Mouse (Mus musculus) liver, adult (tissue): ENCODE results near the gene Icam4.

Source experiments
- GATA4 ChIP-seq: IDR thresholded peaks from 2 replicates; pipeline ENCODE4 v1.6.1; 2014; ENCODE audit warnings: mild to moderate bottlenecking, low read length; ENCODE audit not compliant: insufficient replicate concordance

The Icam4 gene

DNA sequence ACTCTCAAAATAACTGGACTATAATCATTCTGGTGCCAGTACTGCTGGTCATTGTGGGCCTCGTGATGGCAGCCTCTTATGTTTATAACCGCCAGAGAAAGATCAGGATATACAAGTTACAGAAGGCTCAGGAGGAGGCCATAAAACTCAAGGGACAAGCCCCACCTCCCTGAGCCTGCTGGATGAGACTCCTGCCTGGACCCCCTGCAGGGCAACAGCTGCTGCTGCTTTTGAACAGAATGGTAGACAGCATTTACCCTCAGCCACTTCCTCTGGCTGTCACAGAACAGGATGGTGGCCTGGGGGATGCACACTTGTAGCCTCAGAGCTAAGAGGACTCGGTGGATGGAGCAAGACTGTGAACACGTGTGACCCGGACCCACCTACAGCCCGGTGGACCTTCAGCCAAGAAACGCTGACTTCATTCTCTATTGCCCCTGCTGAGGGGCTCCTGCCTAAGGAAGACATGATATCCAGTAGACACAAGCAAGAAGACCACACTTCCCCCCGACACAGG, 1.3 kb upstream of the Icam4 start:
- TF ChIP-seq GATA4: no peak

DNA sequence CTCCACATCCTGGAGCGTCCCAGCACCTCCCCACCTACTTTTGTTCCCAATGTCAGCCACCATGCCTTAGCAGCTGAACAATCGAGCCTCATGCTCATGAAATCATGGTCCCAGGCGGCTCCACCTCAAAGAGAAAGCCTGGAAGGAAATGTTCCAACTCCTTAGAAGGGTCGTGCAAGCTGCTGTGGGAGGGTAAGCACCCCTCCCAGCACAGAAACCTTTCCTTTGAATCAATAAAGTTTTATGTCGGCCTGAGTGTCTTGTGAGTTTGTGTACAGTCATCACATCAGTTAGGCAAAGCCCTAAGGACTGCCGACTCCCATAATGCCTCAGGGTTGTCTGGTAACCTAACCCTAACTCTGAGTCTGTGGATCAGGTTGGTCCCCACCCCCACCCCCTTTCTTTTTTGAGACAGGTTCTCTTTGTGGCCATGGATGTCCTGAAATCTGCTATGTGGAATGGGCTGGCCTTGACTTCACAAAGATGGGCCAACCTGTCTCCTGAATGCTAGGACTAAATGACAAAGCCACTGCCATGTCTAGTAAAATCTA, 538 bp upstream of the Icam4 start:
- TF ChIP-seq GATA4: no peak

DNA sequence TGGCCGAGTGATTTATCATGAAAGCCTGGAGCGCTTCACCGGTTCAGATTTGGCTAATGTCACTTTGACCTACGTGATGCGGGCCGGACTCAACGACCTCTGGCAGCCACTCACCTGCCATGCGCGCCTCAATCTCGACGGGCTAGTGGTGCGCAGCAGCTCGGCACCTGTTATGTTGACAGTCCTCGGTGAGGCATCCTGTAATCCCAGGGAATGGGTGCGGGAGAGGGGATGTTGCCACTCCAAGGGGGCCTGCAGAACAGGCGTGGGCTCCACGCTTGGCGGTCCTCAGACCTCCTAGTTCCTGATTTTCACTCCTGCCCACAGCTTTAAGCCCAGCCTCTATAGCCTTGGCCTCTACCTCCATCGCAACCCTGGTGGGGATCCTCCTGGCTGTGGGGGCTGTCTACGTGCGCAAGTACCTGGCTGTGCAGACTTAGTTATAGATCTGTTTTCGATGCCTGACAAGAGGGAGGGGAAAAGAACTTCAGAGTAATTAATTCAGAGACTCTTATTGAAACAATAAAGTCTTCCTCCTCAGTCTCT, 955 bp downstream of the Icam4 start:
- no peak for TF ChIP-seq GATA4

DNA sequence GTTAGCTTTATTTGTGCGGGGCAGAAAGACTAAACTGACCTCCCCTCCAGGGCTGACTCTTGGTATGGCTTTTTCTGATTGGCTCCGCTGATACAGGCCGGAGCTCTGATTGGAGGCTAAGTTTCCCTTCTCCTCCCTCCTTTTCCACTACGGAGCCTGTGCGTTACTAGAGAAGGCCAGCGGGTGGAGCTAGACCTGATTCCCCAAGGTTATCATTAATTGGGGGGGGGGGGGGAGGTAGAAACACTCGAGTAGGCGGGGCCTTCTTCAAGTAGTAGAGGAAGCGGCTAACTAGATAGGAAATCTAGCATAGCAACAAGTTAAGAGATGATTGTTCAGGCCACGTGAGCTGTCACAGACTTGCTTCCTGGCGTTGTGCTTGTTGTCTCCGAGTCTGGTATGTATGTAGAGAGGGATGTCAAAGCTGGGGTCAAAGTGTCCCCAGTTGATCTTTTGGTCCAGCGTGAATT, 1.6 kb downstream of the Icam4 start:
- TF ChIP-seq GATA4: peak; percentile 94

DNA sequence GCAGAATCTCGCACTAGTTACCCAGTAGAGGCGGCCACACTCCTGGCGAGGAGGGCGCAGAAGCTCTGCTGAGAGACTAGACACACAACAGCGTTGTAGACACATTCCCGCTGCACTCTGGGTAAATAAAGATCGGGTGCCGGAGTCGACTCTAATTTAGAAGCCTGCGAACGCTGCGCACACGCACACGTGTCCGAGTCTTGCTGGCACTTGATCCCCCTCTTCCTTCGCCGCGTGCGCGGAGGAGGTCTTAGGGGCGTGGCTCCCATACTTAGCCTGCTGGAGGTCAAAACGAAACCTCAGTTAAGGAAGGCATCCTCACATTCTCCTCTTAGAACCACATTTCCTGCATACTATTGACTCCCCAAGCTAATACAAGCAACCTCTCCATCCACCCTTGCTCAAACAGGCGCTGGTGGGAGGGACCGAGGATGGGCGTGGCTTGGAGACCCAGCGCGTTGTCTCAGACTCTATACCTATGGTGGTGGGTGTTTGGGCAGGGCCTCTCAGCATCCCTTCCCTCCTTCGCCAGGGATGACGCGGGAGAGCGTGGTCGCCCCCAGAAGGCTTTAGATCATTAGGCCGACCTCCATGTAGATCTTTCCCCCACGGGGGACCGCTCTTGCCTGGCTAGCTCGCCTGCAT, 2.2 kb downstream of the Icam4 start:
- no peak for TF ChIP-seq GATA4

DNA sequence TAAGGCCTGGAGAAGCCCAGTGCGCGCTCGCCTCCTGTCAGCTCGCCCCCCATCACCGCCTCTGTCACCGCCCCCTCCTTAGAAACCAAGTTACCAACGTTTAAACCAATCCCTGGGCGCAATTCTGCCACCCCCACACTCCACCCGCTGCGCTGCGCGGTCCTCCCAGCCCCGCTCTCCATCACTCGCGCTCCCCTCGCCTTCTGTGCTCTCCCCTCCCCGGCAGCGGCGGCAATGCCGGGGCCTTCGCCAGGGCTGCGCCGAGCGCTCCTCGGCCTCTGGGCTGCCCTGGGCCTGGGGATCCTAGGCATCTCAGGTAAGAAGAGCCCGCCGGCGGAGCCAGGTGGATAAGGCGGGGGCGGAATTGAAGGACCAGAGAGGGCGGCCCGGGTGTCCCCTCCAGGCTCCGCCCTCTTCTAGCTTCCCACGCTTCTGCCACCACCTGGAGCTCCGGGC, 2.8 kb downstream of the Icam4 start, which contains the start of gene Icam5:
Icam5 (plus strand) TSS at position 178 of the 456 bp plus-strand sequence.
- TF ChIP-seq GATA4: no peak

DNA sequence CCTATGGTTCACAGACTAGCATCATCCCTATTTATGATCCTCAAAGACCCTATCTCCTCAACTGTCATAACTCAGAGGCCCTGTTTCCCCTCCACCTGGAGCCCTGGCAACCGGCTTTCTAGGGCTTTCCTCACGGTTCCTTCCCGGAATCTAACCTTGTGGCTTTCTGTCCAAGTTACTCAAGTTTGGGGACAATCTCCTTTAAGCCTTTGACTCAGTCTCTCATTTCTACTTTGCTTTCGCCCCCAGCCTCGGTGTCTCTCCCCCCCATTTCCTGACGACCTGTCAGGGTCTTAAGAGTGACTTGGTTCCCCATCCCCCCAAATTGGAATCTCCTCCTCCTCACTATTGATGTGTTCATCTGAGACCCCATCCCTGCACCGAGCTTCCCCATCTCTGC, 3.3 kb downstream of the Icam4 start:
- no peak for TF ChIP-seq GATA4

DNA sequence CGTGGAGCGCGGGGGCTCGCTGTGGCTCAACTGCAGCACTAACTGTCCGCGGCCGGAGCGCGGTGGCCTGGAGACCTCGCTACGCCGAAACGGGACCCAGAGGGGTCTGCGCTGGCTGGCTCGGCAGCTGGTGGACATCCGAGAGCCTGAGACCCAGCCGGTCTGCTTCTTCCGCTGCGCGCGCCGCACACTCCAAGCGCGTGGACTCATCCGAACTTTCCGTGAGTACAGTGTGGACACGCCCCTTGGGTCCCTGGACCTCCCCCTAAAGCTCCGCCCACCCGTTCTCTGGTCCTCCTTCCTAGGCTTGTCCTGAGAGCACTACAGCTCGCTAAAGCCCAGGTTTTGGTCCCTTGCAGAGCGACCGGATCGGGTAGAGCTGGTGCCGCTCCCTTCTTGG, 4.0 kb downstream of the Icam4 start:
- no peak for TF ChIP-seq GATA4

DNA sequence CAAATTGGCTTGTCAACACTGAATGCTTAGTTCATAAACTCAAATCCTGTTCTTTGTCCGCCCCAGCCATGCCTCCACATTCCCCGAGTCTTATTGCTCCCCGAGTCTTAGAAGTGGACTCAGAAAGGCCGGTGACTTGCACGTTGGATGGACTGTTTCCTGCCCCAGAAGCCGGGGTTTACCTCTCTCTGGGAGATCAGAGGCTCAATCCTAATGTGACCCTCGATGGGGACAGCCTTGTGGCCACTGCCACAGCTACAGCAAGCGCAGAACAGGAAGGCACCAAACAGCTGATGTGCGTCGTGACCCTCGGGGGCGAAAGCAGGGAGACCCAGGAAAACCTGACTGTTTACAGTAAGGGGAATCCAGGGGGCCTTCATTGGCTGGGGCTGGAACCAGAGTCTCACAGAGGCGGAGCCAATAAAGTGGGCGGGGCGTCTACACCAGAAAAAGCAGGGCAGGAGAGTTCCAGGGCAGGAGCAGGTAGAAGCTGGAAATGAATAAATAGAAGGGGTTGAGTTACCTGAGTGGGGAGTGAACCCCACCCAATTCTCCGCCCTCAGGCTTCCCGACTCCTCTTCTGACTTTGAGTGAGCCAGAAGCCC, 5.4 kb downstream of the Icam4 start:
- TF ChIP-seq GATA4: no peak

DNA sequence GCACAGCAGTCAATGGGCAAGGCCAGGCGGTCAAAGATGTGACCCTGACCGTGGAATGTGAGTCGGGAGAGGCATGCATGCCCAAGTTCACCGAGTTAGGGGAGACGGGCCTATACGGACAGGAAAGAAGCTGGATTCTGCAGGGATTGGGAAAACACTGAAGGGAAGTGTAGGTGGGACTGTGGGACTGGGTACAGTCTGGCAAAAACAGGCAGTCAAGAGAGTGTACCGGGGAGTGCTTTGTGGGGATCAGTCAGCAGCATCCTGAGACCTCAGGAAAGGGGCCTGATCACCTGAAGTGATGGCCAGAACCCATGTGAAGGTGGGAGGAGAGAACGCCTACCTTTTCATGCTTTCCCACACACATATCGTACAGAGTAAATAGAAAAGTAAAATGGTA, 6.4 kb downstream of the Icam4 start:
- no peak for TF ChIP-seq GATA4

DNA sequence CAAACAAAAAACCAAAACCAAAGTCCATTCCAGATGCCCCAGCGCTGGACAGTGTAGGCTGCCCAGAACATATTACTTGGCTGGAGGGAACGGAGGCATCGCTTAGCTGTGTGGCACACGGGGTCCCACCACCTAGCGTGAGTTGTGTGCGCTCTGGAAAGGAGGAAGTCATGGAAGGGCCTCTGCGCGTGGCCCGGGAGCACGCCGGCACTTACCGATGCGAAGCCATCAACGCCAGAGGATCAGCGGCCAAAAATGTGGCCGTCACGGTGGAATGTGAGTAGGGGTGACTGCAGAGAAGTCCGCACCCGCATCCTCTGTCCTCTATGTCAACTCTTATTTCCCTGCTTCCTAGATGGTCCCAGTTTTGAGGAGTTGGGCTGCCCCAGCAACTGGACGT, 7.0 kb downstream of the Icam4 start:
- TF ChIP-seq GATA4: no peak

DNA sequence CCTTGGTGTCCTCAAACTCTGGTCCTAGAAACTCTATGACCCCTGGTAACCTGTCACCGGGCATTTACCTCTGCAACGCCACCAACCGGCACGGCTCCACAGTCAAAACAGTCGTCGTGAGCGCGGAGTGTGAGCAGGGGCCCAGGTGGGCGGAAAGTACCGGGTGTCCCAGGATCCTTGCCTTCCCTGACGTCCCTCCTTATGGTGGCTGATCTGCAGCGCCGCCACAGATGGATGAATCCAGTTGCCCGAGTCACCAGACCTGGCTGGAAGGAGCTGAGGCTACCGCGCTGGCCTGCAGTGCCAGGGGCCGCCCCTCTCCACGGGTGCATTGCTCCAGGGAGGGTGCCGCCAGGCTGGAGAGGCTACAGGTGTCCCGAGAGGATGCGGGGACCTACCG, 7.5 kb downstream of the Icam4 start:
- TF ChIP-seq GATA4: no peak

DNA sequence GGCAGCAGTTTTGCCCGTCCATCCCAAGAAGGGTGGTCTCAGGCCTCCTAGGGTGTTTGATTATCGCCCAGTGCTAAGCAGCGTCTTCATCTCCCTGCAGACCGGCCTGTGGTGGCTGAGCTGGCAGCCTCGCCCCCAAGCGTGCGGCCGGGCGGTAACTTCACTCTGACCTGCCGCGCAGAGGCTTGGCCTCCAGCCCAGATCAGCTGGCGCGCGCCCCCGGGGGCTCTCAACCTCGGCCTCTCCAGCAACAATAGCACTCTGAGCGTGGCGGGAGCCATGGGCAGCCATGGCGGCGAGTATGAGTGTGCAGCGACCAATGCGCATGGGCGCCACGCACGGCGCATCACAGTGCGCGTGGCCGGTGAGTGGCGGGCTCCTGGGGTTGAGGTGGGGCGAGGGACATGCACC, 8.3 kb downstream of the Icam4 start:
- no peak for TF ChIP-seq GATA4

DNA sequence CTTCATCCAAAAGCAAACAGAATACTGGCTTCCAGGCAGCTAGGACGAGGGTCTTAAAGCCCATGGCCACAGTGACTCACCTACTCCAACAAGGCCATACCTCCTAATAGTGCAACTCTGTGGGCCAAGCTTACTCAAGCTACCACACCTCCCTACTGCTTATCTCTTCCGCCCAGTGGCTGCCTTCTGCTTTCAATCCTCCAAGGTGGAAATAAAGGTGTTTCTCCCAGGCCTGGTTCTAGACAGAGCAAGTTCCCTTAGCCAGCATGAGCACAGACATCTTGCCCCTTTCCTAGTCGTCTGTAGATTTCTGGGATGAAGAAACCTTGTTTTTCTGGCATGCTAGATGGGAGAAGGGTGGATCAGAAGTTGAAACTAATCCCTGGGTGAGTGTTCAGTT, 10.6 kb downstream of the Icam4 start:
- no peak for TF ChIP-seq GATA4

DNA sequence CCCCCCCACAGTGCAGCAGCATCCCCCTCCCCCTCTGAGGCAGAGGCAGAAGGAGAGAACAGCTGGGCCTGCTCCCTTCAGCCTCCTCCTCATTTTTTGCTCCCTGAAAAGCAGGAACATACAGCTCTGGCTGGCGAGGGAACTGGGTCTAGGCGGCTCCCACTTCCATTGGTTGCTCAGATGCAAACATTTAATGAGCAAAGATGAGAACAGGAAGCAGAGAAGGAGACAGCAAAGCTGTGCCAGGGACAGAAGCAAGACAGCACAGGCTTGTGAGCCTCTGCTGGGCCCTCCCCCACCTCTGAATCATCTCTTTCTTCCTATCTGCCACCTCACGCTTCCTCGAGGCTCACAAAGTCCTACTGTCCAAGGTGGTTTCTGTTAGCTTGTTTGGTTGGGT, 12.1 kb downstream of the Icam4 start:
- no peak for TF ChIP-seq GATA4

DNA sequence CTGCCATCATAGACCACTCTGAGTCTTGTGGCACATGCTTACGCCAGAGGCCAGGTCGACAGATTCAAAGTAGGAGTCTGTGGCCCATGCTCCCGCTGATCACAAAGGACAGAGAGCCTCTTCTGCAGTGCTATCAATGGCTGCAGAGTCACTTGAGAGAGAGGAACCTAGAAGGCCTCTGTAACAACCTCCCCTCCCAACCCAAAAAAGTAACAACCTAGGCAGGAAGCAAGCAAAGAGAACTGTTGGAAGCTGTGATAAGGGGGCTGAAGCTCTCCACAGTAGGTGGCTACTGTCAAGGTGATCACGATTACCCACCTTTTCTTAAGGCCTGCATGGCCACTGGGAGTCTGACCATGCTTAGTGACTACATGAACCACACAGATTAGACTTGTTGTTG, 14.4 kb downstream of the Icam4 start:
- no peak for TF ChIP-seq GATA4

DNA sequence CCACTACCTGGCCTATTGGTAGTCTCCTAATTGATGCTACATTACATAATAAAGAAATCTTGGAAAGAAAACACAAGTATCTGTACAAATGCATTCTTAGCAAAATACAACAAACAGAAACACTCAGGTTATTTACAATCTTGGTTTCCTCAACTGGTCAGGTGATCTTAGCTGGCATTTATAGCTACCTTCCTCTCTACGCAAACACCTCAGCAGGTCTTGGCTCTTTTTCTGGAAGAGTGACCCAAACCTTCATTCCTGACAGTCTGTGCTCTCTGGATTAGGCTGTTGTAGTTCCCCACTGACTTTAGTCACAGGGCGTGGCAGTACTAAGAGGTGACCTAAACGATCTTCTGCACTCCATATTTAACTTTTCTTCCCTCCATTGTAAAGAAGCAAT, 16.1 kb downstream of the Icam4 start:
- no peak for TF ChIP-seq GATA4

DNA sequence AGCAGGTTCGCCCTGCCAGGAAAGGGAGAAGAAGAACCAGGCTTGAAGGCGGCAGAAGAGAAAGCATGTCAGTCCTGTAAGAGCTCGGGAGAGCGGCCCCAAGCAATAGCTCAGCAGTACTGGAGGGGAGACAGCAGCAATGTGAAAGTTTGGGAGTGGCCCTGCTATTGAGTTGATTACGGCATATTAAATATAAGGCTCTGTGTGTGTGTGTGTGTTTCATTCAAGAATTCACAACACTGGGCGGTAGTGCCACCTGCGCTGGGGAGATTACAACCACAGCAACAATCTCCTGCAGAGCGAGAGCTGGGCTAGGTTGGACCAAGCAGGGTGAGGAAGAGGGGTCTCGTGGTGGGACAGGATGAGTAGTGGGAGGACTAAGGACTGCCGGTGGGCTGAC, 22.4 kb downstream of the Icam4 start:
- no peak for TF ChIP-seq GATA4
